Mouse (Mus musculus): ENCODE results near the gene Xpo4.

Gene Xpo4

DNA sequence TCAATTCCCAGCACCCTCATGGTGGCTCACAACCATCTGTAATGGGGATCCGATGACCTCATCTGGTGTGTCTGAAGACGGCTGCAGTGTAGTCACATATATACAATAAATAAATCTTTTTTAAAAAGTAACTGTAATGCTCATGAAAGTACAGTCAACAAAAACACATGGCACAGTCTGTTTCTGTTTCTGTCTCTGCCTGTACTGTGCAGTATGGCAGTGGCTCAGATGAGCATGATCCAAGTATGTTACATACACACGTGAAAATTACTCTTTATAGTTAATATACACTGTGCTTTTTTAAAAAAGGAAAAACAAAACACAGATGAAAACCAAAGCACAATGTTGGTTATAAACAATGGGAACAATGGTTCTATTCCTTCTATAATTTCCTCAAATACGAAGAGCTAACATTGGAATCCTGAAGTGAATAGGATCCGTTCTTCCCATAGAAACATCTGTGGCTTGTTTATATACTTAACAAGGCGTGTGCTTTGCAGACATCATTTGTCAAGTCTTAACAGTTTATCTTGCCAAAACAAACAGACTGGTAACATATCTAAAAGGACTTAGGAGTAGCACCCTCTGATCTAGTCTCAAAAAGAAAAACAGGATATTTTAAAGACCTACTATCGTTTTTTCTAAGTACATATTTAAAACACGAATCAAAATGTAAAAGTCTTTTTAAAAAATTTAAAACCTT is 58.4 kb downstream of the Xpo4 start:
- no peak for DNase-seq

DNA sequence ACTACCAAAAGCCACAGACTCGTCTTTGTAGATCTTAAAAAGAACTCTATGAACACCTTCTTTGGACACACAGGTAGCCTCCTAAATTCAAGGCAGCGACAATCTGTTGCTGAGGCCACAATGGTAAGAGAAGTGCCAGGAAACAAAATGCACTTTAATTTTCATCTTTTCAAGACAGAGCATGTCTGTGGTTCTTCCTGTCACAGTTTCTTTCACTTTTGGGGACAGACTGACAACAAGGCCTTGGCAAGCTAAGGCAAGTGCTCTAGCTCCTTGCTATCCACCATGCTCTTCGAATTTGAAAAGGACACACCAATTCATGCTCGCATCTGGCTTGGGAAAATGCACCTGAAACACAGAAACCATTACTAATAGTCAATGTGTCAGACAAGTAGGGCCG is 72.0 kb downstream of the Xpo4 start:
- no peak for DNase-seq

DNA sequence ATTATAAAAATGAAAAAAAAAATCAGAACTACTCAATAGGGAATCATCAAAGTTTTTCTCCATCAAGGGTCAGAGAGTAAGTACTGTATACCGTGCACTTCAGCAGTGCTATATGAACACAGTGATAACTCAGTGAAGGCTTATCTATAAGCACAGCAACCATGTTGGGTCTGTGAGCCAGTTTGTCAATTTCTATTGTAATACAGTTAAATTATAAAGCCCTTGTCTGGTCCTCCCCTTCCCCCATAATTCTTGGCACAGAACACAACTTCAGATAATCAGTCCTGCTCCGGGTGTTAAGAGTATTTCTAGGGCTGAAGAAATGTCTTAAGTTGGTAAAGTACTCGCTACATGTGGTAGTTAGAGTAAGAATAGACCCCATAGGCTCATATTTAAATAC is 73.4 kb downstream of the Xpo4 start:
- DNase-seq, result no peak

DNA sequence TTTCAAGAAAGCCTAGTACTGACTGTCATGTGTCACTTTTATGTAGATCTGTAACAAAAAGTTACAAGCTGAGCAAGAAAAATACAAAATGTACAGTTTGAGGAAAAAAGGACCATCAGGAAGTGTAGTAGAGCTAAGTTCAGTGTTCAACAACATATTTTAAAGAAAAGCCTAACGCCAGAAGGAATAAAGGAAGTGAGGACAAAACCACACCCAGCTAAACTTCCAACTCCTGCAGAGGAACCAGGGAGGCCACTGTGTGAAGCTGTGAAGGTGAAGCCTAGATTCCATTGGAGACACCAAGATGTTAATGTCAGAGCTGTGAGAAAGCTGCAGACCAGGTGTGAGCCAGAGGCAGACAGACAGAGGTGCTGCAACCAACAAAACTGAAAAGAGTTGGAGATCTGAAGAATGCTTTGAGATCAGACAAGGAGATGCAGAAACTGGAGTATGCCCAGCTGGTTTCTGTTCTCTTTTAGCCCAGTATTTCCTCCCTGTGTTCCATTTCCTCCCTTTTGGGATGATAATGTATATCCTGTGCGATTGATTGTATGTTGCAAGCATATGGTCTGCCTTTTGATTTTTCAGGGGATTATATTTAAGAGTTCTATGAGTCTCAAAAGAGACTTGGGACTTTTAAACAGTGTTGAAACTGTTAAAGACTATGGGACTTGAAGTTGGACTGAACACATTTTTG is 88.7 kb downstream of the Xpo4 start:
- DNase-seq, result no peak

DNA sequence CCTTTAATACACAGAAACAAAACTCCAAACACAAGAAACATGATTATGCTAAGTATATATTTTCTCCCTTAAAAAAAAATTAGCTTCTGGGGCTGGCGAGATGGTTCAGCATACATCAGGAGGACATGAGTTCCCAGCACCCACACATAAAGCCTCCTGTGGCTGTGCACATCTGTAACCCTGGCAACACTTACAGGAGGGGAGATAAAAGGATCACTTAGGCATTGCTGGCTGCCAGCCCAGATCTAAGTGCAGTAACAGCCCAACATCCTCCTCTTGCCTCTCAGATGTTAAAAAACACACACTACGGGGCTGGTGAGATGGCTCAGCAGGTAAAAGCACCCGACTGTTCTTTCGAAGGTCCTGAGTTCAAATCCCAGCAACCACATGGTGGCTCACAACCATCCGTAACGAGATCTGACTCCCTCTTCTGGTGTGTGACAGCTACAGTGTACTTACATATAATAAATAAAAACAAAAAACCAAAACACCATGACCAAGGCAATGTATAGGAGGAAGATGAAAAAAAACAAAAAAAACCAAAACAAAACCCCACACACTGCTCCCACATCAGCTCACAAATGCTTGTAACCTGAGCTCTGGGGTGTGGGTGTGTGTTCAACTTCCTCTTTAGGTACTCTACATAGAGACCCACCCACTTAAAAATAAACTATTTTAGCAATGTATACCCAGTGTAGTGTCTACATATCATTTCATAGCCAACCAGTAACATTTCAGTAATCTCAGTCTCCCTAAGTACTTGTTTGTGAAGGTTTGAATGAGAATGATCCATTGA is 90.2 kb downstream of the Xpo4 start:
- no peak for DNase-seq

DNA sequence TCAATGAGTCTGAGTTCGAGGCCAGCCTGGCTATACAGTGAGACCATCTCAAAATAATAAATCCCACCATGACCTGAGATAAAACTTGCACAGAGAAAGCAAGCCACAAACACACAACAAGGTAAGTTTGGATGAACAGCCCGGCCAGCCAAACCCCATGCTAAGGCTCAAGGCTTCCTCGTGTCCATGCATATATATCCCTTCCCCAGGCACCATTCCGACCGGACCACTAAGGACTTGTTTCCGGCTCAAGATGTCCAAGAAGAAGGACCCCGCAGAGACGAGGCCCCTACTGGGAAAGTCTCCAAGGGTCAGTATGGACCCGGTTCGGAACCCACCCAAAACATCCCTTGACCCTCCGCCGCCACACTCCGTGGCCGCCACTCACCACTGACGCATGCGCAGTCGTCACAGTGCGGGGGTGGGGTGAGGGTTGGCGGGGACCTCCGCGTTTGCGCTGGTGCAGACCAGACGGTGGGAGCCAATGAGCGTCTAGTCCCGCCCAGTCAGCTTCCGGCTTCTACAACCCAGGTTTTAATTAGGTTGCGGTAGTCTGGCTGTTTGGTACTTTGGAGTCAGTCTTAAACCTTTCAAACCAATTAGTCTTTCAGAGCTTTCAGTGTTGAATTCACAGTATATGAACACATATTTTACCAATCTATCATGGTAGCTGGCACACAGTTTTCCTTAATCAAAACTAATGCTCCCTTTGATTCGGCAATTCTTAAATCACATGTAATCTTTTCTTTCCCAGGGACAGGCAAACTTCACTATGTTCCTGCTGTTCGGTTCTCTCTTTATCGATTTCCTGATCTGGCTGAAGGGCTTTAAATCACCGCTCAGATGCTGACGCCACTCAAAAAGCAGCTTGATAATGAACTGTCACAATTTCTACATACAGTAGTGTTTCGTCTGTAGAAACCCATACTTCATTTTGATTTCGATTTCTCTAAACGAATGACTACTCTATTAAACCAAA is 93.8 kb downstream of the Xpo4 start, which contains the start of gene Eef1akmt1:
TSS of gene Eef1akmt1 (minus strand) at position 458 of the 979 bp plus-strand sequence.
- peak; percentile 99 for DNase-seq

DNA sequence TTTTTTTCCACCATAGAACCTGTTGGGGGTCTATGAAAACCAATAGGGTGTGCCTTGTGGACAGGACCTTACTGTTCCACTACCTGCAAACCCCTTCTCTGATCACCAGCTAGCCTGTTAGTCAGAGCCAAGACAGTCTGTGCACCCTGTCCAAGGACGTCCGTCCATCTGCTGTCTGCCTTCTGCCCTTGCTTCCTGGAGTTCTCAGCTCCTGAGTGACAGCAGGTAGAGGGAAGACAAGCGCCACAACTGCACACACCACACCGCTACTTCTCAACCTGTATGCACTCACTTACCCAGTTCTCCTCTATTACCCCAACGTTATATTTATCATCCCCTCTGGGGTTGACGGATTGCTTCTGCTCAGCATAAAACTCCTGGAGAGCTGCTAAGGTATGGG is 99.6 kb downstream of the Xpo4 start:
- DNase-seq, result no peak

DNA sequence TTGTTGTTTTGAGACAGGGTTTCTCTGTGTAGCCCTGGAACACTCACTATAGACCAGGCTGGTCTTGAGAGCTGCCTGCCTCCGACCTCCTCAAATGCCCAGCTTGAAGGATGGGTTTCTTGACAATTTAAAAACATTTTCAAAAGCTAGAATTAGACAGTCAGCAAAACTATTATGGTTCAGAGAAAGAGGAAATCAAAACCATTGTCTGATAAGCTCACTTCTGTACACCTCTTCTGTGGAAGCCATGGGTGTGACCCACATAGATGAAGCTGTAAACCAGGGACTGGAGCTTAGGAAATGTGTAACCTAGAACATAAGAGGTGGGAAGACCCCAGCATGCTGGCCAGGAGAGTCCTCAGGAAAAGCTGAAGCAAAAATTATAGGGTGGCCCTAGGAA is 108.3 kb downstream of the Xpo4 start:
- DNase-seq, result no peak

DNA sequence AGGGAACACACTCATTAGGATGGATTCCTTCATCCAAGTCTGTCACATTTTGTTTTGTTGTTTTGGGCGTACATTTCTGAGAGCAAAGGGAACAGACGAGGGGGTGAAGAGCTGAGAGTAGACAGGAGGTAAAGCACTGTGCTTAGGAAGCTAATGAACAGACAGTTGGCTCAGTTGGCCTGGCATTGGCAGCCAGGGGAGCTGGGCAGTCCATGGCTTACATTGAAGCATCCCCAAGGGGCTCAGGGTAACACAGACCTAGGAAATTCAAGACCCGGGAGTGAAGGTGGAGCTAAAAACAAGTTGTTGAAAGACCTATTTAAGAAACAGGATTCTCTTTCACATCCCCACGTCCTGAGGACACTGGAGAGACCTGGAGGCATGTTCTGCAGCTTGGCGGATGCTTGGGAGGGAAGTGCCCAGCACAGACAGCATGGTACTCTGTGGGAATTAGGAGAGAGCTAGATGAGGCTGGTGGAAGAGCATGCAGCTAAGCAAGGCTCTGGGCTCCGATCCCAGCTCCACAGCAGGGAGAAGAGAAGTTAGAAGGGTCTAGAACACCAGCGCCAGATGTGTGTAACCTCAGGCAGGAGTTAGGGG is 109.7 kb downstream of the Xpo4 start:
- peak; percentile 45 to 56 for DNase-seq

DNA sequence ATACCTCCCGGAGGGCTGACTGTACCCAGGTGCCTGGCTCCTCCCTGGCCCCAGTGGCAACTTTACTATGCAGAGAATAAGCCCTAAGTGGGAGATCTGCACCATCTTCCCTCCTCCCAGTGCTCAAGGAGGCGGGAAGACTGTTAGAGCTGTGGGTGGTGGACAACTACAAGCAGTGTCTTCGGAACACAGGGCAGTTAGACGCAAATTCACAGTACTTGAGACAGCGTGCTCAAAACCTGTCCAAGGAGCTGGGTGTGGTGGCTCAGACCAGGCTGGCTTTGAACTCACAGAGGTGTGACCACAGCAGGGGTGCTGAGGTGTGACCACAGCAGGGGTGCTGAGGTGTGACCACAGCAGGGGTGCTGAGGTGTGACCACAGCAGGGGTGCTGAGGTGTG is 110.8 kb downstream of the Xpo4 start:
- no peak for DNase-seq

DNA sequence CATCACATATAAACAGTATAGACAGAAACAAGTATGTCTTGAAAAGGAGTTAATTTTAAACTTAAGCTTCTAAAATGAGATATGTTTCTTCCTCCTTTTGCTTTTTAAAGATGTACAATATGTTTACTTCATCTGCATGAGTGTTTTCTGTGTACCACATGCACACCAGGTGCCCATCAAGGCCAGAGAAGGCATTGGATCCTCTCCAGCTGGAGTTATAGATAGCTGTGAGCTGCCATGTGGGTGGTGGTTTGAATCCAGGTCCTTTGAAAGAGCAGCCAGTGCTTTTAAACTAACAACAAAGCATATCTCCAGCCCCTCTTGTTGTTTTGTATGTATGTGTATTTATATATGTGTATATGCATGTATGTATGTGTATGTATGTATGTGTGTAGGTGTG is 112.3 kb downstream of the Xpo4 start:
- DNase-seq, result no peak

DNA sequence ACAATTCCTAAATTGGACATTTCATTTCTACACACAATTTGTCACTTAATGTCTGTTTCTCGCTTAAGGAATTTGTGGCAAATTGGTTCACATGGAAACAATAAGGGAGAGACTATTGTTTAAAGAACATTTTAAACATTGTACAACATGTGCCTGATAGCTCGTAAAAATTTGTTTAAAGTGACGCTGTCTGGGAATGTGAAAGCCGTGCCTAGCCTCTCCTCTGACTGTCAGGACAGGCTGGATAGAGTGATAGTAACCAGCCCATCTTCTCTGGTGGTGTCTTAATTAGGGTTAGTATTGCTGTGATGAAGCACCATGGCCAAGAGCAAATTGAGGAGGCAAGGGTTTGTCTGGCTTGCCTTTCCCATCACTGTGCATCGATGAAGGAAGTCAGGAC is 118.2 kb downstream of the Xpo4 start:
- no peak for DNase-seq

DNA sequence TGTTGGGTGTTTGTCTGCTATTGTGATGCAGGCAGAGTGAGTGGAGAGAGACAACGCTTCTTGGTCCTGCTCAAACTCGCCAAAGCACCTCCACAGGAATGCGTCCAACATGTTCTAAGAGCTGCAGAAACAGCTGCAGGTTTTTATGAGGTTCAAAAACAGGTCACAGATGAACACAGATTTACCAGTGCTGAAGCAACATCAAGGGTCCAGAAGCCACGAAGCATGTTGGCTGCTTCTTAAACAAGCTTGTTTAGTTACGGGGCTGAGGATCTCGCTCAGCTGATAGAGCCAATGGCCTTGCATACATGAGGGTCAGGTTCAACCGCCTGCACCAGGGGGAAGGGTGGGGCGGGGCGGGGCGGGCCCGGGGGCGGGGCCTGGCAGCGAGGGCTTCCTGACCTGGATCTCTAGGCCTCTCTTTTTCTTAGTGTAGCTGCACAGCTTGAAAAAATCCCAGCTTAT is 118.6 kb downstream of the Xpo4 start:
- no peak for DNase-seq

DNA sequence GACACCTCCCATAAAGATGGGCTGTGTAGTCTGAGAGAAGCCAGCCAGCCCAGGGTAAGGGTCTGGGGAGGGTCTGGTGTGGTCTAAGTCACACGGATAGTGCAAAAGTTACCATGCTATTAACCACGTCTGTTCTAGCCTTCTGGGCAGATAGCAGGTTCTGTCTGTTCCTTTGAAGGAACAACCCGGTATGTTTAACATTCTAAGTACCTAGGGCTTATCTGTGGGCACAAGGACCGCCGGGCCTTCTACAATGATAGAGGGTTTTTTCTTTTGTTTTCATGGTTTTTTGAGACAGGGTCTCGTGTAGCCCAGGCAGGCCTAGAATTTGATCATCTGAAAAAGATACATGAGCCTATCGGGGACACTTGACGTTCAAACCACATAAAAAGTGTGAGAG is 119.1 kb downstream of the Xpo4 start:
- DNase-seq, result no peak

DNA sequence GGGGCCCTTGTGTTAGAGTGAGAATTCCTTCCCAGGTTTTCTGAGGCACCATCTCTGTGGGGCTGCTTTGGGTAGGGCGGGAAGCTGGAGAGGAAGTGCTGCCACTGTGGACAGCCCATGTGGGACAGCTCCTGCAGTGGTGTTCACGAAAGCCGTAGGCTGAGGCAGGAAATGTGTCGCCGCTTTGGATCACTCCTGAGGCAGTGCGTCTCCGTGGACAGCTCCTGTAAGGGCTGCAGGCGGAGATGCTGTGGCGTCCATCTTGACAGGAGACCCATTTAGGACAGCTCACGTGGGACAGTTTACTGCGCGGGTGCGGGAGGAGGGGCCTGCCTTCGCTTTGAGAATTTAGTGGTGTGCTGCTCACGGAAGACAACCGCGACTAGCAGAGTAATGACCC is 119.7 kb downstream of the Xpo4 start:
- no peak for DNase-seq

DNA sequence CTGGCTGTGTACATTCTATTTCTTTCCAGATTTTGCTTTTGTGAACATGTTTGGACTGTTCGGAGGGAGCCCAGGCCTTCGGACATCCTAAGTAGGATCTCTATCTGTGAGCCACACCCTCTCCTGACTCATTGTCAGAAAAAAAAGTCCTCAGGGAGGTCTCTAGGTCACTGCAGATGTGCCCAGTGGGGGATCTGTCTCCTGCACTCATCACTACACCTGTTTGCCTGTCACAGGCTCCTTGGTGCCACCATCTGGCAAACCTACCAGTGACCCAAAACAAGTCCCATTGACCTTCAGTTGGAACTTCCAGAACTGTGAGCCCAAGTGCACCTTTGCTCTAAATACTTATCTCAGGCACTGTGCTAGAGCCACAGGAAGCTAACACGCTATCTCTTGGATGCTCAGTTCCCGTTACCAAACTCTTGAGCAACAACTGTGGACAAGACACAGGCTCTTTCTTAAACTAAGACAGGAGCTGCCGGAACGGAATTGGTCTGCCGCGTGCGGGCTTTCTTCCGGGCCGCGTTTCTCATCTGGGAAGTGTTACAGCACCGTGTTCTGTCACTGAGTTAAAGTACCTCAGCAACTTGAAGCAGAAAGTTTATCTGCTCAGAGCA is 121.7 kb downstream of the Xpo4 start:
- no peak for DNase-seq

DNA sequence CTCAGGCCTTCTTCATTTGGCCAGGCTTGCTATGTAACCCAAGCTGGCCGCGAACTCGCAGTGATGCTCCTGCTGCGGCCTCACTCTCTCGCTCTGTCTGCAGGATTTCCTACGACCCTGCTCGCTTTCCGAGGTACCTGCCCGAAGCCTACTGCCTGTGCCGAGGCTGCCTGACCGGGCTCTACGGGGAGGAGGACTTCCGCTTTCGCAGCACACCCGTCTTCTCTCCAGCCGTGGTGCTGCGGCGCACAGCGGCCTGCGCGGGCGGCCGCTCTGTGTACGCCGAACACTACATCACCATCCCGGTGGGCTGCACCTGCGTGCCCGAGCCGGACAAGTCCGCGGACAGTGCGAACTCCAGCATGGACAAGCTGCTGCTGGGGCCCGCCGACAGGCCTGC is 123.0 kb downstream of the Xpo4 start:
- no peak for DNase-seq

DNA sequence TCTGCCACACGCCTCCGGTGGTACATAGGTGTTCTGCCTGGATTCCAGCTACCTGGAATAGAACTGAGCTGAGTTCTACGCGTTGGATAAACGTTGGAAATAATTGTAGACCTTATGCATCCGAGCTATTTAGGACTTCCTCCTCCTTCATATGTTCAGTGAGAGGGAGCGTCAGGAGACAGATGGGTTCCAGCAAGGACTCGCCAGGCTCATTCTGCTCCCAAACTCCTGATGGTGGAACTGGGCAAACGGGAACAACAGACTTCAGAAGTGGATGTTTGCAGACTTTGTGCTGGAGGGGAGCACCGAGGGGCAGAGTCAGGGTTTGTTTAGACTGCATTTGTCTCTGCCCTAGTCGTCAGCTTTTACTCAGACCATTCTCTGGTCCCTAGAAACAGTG is 124.5 kb downstream of the Xpo4 start:
- DNase-seq, result no peak

DNA sequence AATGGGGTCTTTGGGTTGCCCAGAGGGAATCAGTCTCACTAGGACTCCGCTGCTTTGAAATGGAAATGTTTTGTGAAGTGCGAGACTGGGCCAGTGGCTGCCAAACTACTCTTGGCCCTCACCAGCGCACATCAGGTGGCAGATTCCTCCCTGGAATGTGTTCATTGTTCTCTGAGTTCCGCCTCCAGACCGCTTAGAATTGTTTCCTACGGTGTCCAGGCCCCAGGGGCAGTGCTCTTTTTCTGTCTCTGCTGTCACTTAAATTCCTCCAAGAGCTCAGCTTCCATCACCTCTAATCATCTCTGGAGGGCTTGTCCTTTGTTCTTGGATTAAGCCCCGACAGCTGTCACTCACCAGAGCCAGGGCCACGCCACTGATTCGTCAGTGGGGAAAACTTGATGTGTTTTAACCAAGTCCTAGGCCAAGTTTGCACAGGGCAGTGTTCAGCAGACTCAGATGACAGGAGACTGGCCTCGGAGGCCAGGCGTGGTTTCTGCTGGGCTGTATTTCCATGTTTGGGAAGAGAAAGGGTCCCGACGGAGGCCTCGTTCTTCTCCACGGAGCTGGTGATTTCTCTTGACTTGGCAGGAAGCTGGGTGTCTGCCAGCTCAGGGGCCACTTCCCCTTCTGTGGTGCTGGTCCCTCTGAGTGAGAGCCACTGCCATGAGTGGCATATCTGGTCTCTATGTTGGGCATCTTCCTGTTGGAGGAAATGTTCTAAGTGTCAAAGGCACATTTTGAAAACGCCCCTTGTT is 127.8 kb downstream of the Xpo4 start:
- peak; percentile 50 to 52 for DNase-seq

DNA sequence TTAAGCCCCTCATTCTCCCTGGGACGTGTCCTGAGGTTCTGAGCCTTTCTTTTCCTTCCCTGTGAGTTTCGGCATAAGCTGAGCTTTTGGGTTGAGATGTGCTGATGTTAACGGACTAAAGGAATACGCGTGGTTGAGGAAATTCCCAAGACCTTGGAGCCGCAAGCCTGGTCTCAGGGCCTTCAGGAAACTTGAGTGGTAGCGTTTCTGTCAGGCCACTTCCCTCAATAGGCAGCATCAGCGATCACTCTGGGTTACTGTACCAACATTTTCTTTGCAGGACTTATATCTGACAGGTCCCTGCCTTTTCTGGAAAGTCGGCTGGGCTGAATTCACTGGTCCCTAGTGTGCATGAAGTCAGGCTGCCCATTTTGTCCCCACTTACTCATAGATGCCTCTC is 128.4 kb downstream of the Xpo4 start:
- no peak for DNase-seq

DNA sequence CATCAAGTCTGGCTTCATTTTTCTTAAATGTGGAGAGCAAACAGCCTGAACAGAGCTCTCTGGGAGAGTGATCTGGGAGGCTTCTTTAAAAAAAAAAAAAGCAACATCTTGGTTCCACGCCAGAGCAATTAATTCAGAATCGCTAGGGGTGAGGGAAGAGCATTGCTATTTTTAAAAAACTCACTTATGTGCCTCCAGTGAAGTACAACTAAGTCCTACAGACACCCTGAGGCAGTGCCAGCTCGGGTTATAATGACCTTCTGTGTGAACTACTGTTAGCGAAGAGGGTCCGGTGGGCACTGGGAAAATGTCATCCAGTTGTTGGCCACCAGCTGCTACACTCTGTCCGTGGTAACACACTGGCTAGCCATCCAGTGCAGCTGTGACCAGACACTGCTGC is 129.6 kb downstream of the Xpo4 start:
- DNase-seq, result peak; percentile 31 to 35

Data from cerebellum, postnatal 10 days (tissue).